Mouse (Mus musculus): ENCODE measurements around the gene Coil.

DNA sequence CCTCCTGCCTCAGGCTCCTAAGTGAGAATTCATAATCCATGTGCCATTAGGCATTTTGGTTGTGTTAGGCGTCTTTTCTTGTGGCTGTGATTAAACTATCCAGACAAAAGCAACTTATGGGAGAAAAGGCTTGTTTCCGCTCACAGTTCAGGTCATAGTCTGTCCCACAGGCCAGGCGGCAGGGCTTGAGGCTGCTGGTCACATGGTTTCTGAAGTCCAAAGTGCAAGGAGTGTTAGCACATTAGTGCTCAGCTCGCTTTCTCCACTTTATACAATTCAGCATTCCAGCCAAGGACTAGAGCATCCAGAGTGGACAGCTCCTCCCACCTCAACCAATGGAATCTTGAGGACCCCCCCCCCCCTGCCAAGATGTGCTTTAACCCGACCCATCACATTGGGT, 42.2 kb downstream of the Coil start:
- TF ChIP-seq POLR2A (IDR thresholded peaks at IDR 0.05; ENCODE audit: extremely low read depth, insufficient read depth, low read length) (no peak), CTCF (IDR thresholded peaks at IDR 0.05; ENCODE audit: low read depth, low read length) (no peak)
